Mouse (Mus musculus): ENCODE measurements at regions not wholly inside any gene's neighbourhood (a gene's known extent, or its start where the extent isn't known, plus 50 kb on each side); places are given as distances from the start of the nearest gene placed in this dataset.
A peak's percentile ranks its signal among the peaks of the same experiment; 100 is the strongest.
"Not testable (repeated sequence)": the region's sequence is repeated elsewhere in the genome, so short reads cannot be mapped to it uniquely, and the experiment has no call there.

DNA sequence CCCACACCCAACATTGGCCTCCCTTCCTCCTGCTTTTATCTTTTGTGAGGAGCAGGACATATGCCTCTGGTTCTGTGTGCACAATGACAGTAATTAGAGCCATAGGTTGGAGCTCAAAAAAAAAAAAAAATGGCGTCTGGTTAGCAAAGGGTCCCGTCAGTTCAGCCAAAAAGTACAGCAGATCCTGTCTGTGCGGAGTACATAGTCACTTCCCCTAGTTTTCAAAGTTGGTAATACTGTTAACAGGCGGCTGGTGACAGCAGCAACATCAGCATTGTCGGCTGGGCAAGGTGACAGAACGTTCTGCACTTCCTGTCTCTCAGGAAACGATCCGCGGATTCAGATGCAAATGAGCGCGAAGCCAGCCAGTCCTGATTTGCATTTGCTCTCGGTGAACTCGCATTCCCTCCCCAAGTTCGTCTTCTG, 642.4 kb upstream of the Gm19410 start:
- peak; percentile 68 for DNase-seq (ENCODE audit: low read depth)

DNA sequence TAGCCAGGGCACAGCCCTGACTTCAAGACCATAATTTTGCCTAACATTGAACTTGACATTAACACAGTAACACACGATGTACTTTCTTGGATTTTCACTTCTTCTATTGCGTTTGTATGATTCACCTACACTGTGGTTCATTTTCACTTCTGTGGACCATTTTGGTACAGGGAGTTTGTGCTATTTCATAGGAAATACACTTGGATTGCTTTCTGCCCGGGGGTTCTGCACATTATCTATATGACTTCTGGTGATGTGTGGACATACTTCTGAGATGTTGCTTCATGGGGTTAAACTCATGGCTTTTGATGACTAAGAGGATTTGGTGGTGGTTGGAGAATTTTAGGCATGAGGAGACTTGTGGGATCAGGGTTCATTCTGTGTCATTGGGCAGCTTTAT, 640.4 kb upstream of the Gm19410 start:
- no peak for DNase-seq (ENCODE audit: low read depth)

GRCm38 (mm10) chr8:35132281-35132680, 633.3 kb upstream of the Gm19410 start:
- DNase-seq (ENCODE audit: low read depth) = no peak

DNA sequence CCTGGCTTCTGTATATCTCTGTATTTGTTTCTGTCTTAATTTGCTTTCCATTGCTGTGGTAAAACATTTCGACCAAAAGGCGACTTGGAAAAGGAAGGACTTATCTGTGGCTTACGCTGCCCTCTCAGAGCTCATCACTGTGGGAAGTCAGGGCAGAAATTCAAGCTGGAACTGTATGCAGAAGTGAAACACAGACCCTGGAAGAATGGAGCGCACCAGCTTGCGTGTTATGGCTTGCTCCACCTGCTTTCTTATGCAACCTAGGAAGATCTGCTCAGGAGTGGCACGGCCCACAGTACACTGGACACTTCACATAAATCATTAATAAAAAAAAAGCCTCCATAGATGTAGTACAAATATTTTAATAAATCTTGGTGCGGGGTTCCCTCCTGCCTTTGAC, 630.0 kb upstream of the Gm19410 start:
- DNase-seq (ENCODE audit: low read depth) = no peak

GRCm38 (mm10) chr8:35136643-35137042, 628.9 kb upstream of the Gm19410 start:
- no peak for DNase-seq (ENCODE audit: low read depth)

- no peak for DNase-seq (ENCODE audit: low read depth)
Observed at GRCm38 (mm10) chr8:35140775-35141174, 624.8 kb upstream of the Gm19410 start.

DNA sequence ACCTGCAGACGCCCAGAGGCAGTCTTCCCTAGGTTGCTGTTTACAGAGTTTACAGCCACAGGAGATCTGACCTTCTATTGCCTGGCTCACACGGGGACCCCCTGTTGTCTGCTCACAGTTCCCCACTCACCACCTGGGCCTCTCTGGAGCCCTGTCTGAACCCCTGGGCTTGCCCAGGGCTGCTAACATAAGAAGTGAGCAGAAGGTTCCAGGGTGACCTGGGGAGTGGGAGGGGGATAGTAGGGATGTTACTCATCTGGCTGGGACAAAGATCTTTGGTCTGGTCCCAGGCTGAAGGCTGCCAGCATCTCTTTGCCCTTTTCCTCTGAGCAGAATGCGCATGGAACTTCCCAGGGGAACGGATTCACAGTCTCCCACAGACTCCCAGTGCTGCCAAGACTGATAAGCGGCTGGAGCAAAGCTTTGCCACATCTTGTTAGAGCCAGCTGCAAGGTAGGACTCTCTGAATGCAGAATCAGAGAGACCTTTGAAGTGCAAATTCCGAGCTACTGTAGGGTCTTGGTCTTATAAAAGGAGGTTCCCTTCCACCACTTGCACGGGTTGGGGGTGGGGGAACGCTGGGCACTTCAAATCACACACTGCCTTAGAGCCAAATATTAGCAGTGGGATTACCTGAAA, 622.5 kb upstream of the Gm19410 start:
- DNase-seq (ENCODE audit: low read depth) = no peak

DNA sequence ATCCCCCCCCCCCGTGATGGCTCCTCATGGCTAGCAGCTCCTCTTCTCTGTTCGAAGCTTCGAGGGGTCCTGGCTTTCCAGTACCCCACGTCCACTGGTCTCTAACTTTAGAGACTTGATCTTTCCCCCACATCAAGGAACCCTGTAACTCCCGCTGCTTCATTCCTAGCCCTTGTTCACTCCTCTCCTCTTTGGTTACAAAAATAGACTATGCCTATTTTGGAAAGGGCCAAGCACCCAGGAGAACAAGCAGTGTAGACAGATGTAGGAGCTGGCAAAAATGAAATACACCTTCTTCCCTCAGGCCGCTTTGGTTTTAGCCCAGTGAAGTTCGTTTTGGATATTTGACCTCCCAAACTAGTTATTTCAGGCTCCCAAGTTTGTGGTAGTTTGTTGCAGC, 621.9 kb upstream of the Gm19410 start:
- DNase-seq (ENCODE audit: low read depth) = no peak

- DNase-seq (ENCODE audit: low read depth) = no peak
Observed at GRCm38 (mm10) chr8:35144401-35144800, 621.2 kb upstream of the Gm19410 start.

- no peak for DNase-seq (ENCODE audit: low read depth)
Observed at GRCm38 (mm10) chr8:35147481-35147880, 618.1 kb upstream of the Gm19410 start.

DNA sequence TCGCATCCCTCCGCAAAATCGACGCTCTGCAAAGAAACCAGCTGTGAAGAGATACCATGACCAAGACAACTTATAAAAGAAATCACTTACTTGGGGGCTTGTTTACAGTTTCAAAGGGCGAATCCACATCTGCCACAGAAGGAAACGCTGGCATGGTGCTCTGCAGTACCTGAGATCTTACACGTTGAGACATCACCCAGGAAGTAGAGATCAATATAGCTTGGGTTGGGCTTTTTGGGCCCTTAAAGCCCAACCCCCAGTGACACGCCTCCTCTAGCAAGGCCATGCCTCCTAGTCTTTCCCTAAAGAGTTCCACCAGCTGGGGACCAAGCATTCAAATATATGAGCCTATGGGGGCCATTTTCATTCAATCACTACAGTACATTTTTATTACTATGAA, 617.6 kb upstream of the Gm19410 start:
- no peak for DNase-seq (ENCODE audit: low read depth)

DNA sequence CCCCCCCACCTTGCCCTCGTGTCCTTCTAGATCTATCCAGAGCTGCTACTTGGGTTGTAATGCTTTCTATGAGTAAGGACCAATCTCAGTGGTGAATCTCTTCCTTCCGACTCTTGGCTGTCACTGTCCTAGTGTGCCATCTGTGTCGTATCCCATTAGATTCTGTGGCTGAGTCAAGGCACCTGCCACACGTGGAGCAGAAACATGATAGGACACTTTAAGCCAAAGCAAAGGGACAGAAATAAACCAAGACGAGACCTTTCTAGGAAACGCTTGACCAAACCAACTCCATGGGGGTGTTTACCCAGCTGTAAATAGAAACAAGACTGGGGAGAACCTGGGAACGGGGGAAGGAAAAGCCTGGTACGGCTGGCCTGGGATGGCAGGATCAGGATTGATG, 613.0 kb upstream of the Gm19410 start:
- DNase-seq (ENCODE audit: low read depth) = no peak

DNA sequence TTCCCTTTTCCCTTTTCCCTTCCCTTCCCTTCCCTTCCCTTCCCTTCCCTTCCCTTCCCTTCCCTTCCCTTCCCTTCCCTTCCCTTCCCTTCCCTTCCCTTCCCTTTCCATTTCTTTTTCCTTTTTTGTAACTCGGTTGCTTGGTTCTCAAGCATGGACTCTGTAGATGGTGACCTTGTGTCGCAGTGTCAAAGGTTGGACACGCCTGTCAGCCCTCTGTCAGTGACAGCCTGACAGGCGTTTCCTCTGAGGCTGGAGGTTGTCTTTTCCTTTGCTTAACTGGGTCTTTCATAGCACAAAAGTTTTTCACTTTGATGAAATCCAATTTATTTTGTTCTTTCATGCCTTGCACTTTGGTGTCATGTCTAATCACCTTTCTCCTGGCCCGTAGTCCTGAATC, 609.3 kb upstream of the Gm19410 start:
- no peak for DNase-seq (ENCODE audit: low read depth)

DNA sequence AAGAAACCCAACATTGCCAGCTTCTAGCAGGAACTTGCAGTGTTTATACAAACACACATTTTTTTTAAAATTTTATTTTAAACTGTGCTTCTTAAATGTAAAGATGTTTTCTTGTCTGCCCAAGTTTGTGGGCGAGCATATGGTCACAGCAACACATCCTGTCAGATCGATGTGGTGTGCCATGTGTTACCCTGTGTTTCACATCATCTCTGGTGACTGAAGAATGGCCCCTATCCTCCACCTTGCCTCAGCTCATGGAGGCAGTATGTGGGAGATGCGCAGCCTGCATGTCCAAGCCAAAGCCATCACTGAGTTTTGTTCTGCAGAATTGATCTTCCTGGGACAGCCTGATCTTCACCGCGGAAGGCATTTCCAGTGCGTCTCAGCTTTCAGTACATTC, 607.9 kb upstream of the Gm19410 start:
- DNase-seq (ENCODE audit: low read depth) = no peak

- DNase-seq (ENCODE audit: low read depth) = peak; percentile 77
Observed at GRCm38 (mm10) chr8:35159329-35159728, 606.3 kb upstream of the Gm19410 start.

- no peak for DNase-seq (ENCODE audit: low read depth)
Observed at GRCm38 (mm10) chr8:35160230-35160629, 605.4 kb upstream of the Gm19410 start.

- not testable (repeated sequence) for DNase-seq (ENCODE audit: low read depth)
Observed at GRCm38 (mm10) chr8:35162166-35162565, 603.4 kb upstream of the Gm19410 start.

GRCm38 (mm10) chr8:35166611-35167010, 599.0 kb upstream of the Gm19410 start:
- no peak for DNase-seq (ENCODE audit: low read depth)

DNA sequence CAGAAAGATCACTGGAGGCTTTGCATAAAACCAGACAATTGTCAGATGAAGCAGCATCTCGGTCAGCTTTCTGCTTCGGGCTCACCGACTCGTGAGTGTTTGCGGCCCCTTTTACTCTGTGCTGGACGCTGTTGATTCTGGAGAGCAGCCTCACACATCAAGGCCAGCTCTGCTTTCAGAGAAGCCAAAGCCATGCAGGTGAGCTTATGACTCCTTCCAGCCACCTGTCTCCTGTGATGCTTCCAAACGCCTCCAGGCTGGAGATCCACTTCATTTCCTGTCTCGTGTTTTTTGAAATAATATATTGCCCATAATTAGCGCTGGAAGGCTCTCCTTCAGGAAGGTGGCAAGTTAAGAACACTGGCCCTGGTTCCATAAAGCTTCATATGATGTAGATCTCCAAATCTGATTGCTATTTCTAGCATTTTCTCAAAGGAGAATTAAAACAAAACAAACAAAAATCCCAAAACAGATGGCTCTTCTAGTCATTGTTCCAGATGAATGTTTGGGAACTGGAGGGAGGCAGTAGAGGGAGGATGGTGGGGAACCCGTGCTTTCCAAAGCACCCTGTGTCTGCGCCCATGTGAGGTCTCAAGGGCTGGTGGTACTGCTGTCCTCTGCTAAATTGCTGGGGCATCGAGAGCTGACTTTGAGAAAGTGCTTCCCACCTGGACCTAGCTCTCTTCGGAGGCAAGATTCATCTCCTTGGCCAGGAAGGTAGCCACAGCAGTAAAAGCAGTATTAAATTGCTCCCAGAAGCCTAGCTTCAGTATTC, 593.9 kb upstream of the Gm19410 start:
- DNase-seq (ENCODE audit: low read depth) = no peak

GRCm38 (mm10) chr8:35177314-35177713, 588.3 kb upstream of the Gm19410 start:
- no peak for DNase-seq (ENCODE audit: low read depth)

GRCm38 (mm10) chr8:35180075-35180474, 585.5 kb upstream of the Gm19410 start:
- no peak for DNase-seq (ENCODE audit: low read depth)

GRCm38 (mm10) chr8:35182141-35182540, 583.4 kb upstream of the Gm19410 start:
- DNase-seq (ENCODE audit: low read depth) = no peak

- no peak for DNase-seq (ENCODE audit: low read depth)
Observed at GRCm38 (mm10) chr8:35183423-35183822, 582.2 kb upstream of the Gm19410 start.

GRCm38 (mm10) chr8:35185165-35185564, 580.4 kb upstream of the Gm19410 start:
- DNase-seq (ENCODE audit: low read depth) = no peak

All from induced T-regulatory cell, adult 2 months (primary cell).